In genomic region chr11:70869811-70870210, GRCm38 (mm10) we compare ENCODE assay signal across 21 mouse cellular contexts. TPM values are rescaled to one million over a fixed set of nuclear protein-coding genes. Genes with fewer than 3 reads are reported as not detected.
DNase-seq lines count a peak whose midpoint lies in the region; TF ChIP-seq lines count a peak whose summit lies in the region.
"Had no signal": no experiment of that assay in that cellular context is flagged by ENCODE, and none has a peak within 500 bp of the region (broad histone marks: within the 10 kb centered on the region; RNA-seq: fewer than 3 reads in every experiment).

No protein-coding gene starts in this region.

- no peaks in the 10 kb centered on the region for H3K9me3 ChIP-seq in heart, embryonic 10.5 days
- H3K9me3 ChIP-seq: embryonic facial prominence, embryonic 12.5 days; embryonic facial prominence, embryonic 15.5 days; heart, embryonic 12.5 days; heart, embryonic 15.5 days; hindbrain, embryonic 10.5 days; hindbrain, embryonic 13.5 days; intestine, embryonic 15.5 days had no signal

- no peaks in the 10 kb centered on the region for H3K36me3 ChIP-seq in myocyte (ENCODE audit: control insufficient read depth, insufficient read depth)
- no peaks in the 10 kb centered on the region for H3K36me3 ChIP-seq in heart, embryonic 10.5 days
- H3K36me3 ChIP-seq: embryonic facial prominence, embryonic 12.5 days; embryonic facial prominence, embryonic 15.5 days; heart, embryonic 12.5 days; heart, embryonic 15.5 days; hindbrain, embryonic 10.5 days; hindbrain, embryonic 13.5 days; intestine, embryonic 15.5 days had no signal

- peaks cover 97% of the 10 kb centered on the region for H3K79me2 ChIP-seq in myocyte (ENCODE audit: control insufficient read depth, insufficient read depth)

- 84% methylated on average over 2 of the region's 2 CpGs for WGBS in heart, embryonic 10.5 days

- TF ChIP-seq CTCF in layer of hippocampus, adult 2 months (conservative IDR thresholded peaks at IDR 0.05), result no peak

- no peak overlapping the region for H3K4me3 ChIP-seq in layer of hippocampus, adult 2 months
- H3K4me3 ChIP-seq in myocyte, result no peak overlapping the region
- no peak overlapping the region for H3K4me3 ChIP-seq in heart, embryonic 10.5 days
- H3K4me3 ChIP-seq: embryonic facial prominence, embryonic 12.5 days; embryonic facial prominence, embryonic 15.5 days; gastrocnemius, adult 2 months; heart, embryonic 12.5 days; heart, embryonic 15.5 days; hindbrain, embryonic 10.5 days; hindbrain, embryonic 13.5 days; intestine, embryonic 15.5 days had no signal

- DNase-seq in layer of hippocampus, adult 2 months (ENCODE audit: low spot score in 2 of 2), result no peak
- no peak for DNase-seq in layer of hippocampus, postnatal 10 days (ENCODE audit: low spot score in 2 of 2)
- DNase-seq in adrenal gland, adult 8-10 months, result peak; percentile 68
- DNase-seq in adrenal gland, postnatal 14 days, result peak; percentile 52
- DNase-seq in T-cell, adult 2 months (ENCODE audit: low spot score), result no peak
- DNase-seq in heart, embryonic 10.5 days (ENCODE audit: low spot score), result no peak

- H3K4me1 ChIP-seq in heart, embryonic 10.5 days, result peaks cover 10% of the 10 kb centered on the region
- H3K4me1 ChIP-seq: embryonic facial prominence, embryonic 12.5 days; hindbrain, embryonic 10.5 days had no signal

- no peak for TF ChIP-seq POLR2A in myocyte (IDR thresholded peaks at IDR 0.05; ENCODE audit: insufficient read length, low read depth)

- H3K27me3 ChIP-seq in myocyte (ENCODE audit: control insufficient read depth, insufficient read depth, insufficient read length), result no peaks in the 10 kb centered on the region
- no peaks in the 10 kb centered on the region for H3K27me3 ChIP-seq in heart, embryonic 10.5 days (ENCODE audit: insufficient read depth, poor library complexity, severe bottlenecking)
- H3K27me3 ChIP-seq: embryonic facial prominence, embryonic 12.5 days; embryonic facial prominence, embryonic 15.5 days; heart, embryonic 12.5 days; heart, embryonic 15.5 days; hindbrain, embryonic 13.5 days; intestine, embryonic 15.5 days had no signal

- H3K27ac ChIP-seq in layer of hippocampus, adult 2 months, result peak overlapping the region; percentile 24; the same call in 1 of the 2 replicates
- no peak overlapping the region for H3K27ac ChIP-seq in heart, embryonic 10.5 days
- H3K27ac ChIP-seq: embryonic facial prominence, embryonic 12.5 days; embryonic facial prominence, embryonic 15.5 days; heart, embryonic 15.5 days; hindbrain, embryonic 10.5 days; hindbrain, embryonic 13.5 days; intestine, embryonic 15.5 days had no signal

- H3ac ChIP-seq in myocyte (ENCODE audit: control insufficient read depth, insufficient read length), result no peak overlapping the region

- H3K4me2 ChIP-seq in myocyte (ENCODE audit: low read depth), result peak overlapping the region; percentile 52
- H3K4me2 ChIP-seq: embryonic facial prominence, embryonic 12.5 days; embryonic facial prominence, embryonic 15.5 days; heart, embryonic 12.5 days; heart, embryonic 15.5 days; hindbrain, embryonic 13.5 days; intestine, embryonic 15.5 days had no signal

TF ChIP-seq in myocyte, 11 proteins besides CTCF, POLR2A, EP300 and RAD21:
- TF ChIP-seq CEBPB (IDR thresholded peaks at IDR 0.05; ENCODE audit: insufficient read depth, poor library complexity, severe bottlenecking) (no peak), MAX (IDR thresholded peaks at IDR 0.05; ENCODE audit: low read depth) (no peak), SRF (IDR thresholded peaks at IDR 0.05; ENCODE audit: control insufficient read depth, insufficient read length, low read depth) (no peak), TCF12 (IDR thresholded peaks at IDR 0.05; ENCODE audit: insufficient read depth, poor library complexity, severe bottlenecking) (no peak), USF1 (IDR thresholded peaks at IDR 0.05; ENCODE audit: low read depth) (no peak), MYOD1 (IDR thresholded peaks at IDR 0.05; ENCODE audit: control insufficient read depth in 1 of 3, insufficient read length in 2 of 3, low read depth in 2 of 3) (no peak), MYOG (IDR thresholded peaks at IDR 0.05; ENCODE audit: control insufficient read depth in 1 of 3, insufficient read depth in 1 of 3, insufficient read length in 2 of 3, low read depth in 2 of 3) (no peak), POLR2AphosphoS2 (IDR thresholded peaks at IDR 0.05; ENCODE audit: insufficient read length, low read depth) (no peak), TCF3 (IDR thresholded peaks at IDR 0.05; ENCODE audit: insufficient read length, low read depth) (no peak)

RNA-seq across cellular contexts. Expression of gene Rabep1, which starts 25.2 kb away (rescaled TPM):
- 100 to 1,000 TPM; 122 to 124 TPM for total RNA-seq in layer of hippocampus, adult 2 months (2021)
- 100 to 1,000 TPM; 115 to 117 TPM for total RNA-seq in layer of hippocampus, postnatal 10 days (2021)
- 100 to 1,000 TPM; 127 to 241 (median 172) TPM for total RNA-seq in adrenal gland, adult 8-10 months (2022)
- 97.4 and 109 TPM in 2 replicates for total RNA-seq in adrenal gland, postnatal 14 days (2021)
- 16.1 TPM for polyA plus RNA-seq in myocyte (2012; fragmentation: generic; extraction: Trizol)
- polyA plus RNA-seq in heart, embryonic 10.5 days (2016; fragmentation: Nextera tagmentation; extraction: Ambion mirVana), result 29.4 and 29.7 TPM in 2 replicates

RNA-seq across cellular contexts. Expression of gene Scimp, which starts 57.4 kb away (rescaled TPM):
- total RNA-seq in layer of hippocampus, adult 2 months (2021), result not detected
- total RNA-seq in layer of hippocampus, postnatal 10 days (2021), result not detected
- total RNA-seq in adrenal gland, adult 8-10 months (2022), result 1 to 10 TPM; 1.1 to 2.7 (median 2.0) TPM
- total RNA-seq in adrenal gland, postnatal 14 days (2021), result 0.41 and 1.2 TPM in 2 replicates
- 0.10 TPM for polyA plus RNA-seq in myocyte (2012; fragmentation: generic; extraction: Trizol)
- polyA plus RNA-seq in heart, embryonic 10.5 days (2016; fragmentation: Nextera tagmentation; extraction: Ambion mirVana), result not detected in 2 replicates
- total RNA-seq: forebrain, postnatal 0 days; gastrocnemius, adult 2 months; gastrocnemius, postnatal 4 days; heart, postnatal 10 days had no signal
- polyA plus RNA-seq: C2C12; embryonic facial prominence, embryonic 12.5 days; embryonic facial prominence, embryonic 15.5 days; forebrain, embryonic 11.5 days; forebrain, embryonic 14.5 days; forebrain, postnatal 0 days; heart, embryonic 12.5 days; hindbrain, embryonic 10.5 days had no signal

Comparison
In these comparisons a context has a peak if more than half of its experiments do, and no peak if none do; other contexts are left out.
1. DNase-seq: peak in adrenal gland, adult 8-10 months (single experiment) and adrenal gland, postnatal 14 days (single experiment); none in layer of hippocampus, adult 2 months (0 of 2), layer of hippocampus, postnatal 10 days (0 of 2), T-cell, adult 2 months (single experiment) and heart, embryonic 10.5 days (single experiment).